Mouse (Mus musculus) spleen, postnatal 10 days (tissue): ENCODE measurements around the gene Tada2a.

ENCODE experiments used
- DNase-seq, 2 experiments: peaks; one replicate each; pipeline ENCODE4 v3.0.0; 2021 to 2022; ENCODE audit warnings: low spot score in 2 of 2

Gene Tada2a

DNA sequence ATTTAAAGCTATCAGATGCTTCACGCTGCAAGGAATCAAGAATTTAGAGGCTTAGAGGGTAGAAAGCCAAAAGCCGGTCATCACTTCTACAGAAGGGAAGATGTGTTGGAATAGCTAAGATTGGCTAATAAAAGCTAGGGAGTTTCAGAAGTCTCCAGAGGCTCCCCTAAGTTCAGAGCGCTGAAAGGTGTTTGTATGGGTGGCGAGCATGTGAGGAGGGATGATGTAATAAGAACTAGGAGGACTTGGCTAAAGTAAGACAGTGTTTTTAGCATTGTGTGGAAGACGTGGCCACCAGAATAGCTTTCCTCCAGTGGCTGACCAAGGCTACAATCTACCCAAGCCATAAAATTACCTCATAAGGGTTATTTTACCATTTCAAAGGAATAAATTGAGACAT, 15.8 kb downstream of the Tada2a start:
- no peak for DNase-seq

DNA sequence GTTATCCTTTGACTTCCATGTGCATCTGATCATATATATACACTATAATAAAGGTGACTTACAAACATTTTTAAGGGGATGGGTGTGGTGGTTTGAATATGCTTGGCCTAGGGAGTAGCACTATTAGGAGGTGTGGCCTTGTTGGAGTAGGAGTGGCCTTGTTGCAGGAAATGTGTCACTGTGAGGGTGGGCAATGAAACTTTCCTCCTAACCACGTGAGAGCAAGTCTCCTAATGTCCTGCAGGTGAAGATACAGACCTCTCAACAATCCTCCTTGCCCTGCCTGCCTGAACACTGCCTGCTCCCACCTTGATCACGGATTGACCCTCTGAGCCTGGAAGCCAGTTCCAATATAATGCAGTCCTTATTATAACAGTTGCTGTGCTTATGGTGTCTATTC, 22.3 kb downstream of the Tada2a start:
- no peak for DNase-seq

DNA sequence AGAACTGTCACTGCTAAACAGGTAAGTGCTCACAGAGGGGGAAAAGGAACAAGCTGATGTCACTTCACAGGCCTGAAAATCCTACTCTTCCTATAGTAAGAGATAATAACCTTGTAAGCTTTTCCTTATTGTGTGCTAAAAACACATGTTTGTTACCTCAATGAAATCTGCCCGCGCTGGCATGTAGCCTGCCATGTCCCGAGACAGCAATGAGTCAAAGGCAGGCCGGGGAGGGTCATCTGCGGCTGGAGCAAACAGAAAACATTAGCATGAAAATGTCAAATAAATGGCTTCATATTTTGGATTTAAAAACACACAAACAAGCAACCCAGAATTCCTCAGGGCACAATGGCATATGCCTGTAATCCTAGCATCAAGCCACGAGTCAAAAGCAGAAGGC, 25.4 kb downstream of the Tada2a start:
- no peak for DNase-seq

DNA sequence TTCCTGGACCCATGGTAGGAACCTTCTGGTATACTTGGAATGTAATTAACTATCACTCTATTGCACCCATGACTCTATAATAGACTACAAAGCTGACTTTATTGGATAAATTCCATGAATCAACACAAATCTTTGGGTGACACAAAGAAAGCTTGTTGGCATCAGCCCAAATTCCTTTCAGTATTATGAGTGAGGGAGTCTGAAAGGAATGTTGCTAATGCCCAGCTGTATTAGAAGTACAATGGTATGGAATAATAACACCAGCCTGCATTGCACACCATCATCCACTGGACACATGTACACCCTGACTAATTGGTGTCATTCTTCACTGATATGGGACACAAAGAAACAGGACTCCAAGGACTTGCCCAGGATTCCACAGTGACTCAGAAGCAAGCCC, 28.2 kb downstream of the Tada2a start:
- DNase-seq, result no peak

DNA sequence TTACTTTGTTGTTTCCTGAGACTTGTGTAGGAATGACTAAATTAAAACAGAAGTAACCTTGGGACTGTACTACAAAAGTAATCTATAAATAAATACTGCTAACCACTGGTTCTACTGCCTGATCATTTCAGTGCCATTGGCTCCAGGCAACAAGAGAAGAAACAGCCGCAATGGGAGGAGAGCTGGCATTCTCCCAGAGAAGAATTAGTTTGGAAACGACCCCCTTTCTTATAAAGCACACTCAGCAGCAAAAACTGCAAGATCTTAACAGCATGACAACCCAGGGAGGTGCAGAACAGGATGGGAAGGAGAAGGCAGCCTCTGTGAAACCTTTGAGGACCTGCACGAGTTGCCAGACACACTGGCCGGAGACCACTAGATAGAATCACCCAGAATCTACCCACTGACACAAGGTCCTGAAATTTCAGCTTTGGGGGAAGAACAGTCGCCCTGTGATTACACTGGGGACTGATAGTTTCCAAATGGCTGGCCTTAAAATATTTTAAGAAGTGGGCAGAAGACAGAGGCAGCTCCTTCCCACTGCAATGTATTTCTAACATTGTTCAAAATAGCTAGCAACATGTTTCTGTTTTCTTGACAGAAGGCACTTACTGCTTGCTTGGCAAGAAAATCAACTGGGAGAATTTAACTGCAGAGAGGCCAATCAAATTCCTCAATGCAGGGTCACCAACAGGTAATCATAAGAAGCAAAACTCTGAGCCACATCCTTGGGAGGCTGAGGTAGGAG, 32.0 kb downstream of the Tada2a start:
- DNase-seq, result no peak

DNA sequence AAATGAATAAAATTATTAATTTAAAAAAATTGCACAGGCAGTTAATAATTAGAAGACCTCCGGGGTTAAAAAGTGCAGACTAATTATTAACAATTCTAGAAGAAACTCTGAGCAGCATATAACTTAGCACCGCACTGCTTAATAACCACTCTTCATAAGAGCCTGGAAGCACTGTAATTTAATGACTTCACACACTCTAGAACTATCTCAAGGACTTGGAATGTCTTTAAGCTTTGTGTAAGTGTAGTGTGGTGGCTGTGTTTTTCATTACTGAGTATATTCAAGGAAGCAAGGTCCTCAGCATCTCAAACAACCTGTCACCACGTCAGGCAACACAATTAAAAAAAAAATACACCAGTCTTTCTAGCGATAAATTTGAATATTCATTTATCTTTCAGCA, 34.3 kb downstream of the Tada2a start:
- DNase-seq, result no peak

DNA sequence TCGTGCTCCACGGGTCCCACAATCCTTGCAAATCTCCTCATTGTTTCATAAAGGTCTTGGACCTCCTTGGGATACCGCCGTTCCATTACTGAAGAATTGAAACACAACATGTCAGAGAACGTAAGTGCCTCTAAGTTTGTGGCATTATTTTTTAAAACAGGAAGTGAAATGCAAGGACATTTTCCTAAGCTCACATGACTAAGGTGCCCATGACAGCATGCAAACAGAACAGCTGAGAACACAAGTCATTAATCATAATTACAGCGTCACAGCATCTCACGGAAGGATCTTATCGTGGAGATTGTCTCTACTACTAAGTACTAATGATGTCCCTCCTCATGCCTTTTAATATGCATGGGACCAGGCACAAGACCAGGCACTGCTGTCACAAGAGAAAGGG, 38.8 kb downstream of the Tada2a start:
- no peak for DNase-seq

DNA sequence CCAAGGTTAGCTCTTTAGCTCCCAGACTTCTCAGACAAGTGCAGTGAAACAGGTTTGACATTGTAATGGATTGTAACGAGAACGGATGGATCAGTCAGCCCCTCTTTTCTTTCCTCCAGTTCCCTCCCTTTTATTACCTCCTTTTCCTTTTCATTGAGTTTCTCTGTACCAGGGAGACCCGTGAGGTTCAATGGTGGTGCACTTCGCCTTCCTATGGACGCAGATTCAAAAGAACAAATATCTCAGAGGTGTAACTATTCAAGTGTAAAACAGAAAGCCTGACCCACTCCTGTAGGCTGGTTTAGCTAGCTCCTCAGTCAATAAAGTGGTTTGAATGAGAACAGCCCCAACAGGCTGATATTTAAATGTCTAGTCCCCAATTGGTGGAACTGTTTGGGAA, 47.5 kb downstream of the Tada2a start:
- no peak for DNase-seq

DNA sequence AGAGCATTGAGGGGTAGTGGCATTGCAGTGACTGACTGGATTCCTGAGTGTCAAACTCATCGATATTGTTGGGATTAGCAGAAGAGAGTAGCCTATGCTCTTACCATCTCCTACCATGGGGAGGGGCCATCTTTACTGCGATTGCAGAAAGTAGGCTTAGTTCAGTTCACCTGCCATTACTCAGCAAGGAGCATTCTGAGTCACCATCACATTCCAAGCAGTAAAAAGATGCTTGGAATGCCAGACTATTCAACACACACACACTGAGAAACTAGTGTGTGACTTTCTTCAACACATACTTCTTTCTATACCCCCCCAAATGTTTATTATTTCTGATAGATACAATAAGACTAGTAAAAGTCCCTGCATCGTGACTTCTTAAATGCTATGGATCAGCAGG, 49.1 kb downstream of the Tada2a start:
- DNase-seq, result no peak

DNA sequence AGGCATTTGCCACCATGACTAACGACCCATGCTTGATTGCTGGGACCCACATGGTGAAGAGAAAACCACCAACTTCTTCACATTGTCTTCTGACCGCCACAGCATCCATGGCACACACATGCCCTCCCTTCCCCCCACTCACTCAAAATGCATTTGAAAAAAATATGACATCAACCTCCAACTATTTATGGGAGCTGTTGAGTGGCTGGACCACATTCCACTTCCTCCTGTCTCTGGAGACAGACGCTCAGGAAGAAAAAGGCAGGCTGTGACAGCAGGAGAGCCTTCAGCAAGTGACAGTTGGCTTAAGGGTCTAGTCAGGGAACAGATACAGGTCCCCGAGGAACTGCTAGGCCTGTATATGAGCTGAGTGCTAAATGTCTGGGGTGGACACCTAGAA, 49.5 kb downstream of the Tada2a start:
- DNase-seq, result no peak

DNA sequence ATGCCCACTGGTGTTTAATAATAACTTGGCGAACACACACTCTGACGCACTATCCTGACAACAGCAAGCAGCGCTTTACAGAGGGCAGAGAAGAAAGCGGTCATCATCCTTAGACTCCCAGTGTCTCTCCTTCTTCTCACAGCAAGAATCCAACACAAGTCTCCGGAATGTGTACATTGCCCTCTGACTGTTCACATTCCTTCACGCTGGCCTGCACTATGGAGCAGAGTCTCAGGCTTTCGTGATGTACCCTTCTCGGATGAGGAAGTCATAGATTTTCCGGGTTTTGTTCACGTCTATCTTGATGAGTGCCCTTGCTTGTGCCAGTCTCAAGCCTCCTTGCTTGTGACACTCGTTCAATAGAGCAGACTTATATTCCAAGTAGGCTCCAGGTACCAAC, 50.0 kb downstream of the Tada2a start:
- DNase-seq, result no peak

DNA sequence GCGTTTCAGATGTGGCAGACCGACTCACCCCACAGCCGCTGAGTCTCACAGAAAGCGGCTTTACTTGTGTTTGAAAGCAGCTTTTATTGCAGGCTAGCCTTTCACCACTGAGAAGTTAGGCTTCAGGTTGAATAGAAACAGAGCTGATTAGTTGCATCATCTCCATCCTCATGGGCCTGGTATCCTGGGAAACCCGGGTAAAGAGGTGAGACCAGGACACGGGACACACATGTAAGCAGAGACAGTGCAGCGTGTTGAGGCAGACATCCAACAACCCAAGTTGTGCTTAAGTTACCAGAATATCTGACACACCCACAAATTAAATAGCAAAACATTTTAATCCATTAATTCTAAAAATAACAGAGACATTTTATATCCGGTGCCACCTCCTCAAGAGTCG, 50.8 kb downstream of the Tada2a start:
- DNase-seq, result no peak

DNA sequence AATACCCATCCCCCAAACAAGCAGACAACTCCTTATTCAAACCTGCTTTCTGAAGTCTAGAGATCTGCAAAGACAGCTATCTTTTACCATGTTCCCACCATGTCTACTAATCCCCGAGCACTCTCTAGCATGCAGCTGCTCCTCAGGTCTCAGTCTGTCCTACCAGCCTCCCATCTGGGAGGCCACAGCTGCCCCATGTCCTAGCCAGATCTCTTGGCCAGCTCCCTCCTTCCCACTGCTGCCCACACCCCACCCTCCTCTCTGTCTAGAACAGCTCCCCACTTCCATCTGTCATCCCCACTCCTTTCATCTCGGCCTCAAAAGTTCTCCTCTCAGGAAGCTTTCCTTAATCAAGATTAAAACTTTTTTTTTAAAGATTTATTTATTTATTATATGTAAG, 52.4 kb downstream of the Tada2a start:
- DNase-seq, result no peak

DNA sequence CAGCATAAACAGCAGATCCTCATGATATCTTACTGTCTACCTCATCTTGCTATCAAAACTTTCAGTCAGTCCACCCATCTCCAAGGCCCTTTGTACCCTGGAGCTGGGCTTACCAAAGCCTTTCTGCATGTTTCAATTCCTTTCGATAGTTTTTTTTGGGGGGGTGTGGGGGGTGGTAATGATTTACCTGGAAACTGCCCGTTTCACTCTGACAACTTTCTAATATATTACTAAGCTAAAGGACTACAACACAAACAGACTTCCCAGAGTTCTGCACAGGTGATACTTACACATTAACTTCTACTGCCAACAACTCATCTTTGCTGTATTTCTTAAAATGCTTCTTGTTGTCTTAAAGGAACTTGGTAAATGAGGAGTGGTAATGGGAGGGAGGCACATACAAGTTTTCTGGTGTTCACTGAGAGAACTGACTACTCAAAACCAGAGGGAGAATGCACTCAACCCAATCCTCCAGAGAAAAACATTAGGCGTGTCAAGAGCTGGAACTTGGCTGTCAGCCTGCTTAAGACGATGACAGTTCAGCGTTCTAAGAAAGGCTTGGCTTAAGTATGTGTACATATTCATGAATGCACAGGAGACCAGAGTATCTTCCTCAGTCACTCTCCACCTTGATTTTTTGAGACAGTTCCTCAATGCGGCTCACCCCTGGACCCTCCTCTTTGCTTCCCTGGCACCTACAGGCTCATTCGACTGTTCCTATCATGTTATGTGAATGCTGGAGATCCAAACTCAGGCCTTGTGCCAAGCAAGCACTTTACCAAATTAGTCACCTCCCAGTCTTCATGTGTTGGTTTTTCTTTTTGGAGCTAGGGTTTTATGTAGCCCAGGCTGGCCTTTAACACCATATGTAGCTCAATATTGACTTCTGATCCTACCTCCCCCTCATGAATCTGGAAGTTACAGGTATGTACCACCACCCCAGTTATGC, 55.3 kb downstream of the Tada2a start:
- no peak for DNase-seq

DNA sequence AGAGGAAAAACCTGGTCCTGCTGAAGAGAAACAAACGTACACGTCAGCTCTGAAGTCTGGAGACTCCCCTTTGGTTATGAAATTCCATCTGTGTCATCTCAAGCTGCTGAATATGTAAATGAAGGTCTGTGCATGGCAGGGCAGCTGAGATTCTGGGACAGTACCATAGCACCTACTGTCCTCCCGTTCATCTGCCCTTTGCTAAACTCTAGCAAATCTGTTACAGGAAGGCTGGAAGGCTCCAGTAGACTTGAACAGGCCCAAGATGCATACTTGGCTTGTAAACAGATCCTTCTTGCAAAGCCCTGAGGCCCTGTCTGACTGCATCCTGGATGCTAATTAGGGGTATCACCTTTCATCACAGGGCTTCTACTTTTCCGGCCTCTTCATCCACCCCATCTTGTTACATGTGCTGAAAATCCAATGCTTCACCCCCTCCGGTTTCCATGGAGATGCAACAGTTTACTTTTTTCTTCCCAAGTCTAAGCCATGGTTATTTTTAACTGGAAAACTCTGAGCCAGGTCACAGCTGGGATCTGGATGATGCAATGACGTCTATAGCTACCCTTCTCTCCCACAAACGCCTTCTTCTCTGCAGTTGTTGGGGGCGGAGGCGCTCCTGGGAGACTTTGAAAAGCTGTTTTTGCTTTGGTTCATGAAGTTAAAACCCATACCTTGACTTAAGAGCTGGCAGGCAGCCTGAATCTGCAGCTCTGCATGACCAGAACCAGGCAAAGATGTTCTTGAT, 56.3 kb downstream of the Tada2a start:
- no peak for DNase-seq

DNA sequence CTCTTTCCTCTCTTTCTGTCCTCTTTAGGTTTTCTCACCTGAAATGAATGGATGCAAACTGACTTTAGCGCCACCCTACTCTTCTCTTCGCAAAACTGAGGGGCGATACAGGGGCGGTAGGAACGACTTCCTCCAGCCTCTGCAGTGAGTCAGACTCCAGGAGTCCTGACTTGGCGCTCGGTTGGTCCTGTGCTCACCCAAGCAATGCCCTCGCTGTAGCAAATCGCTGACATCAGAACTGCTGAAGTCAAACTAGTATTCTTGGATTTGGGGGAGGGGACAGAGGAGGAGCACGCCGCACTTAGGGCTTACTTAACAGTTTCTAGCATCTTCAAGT, 60.4 kb downstream of the Tada2a start, which contains the start of gene Dusp14:
Dusp14 (minus strand) TSS at position 228 of the 337 bp plus-strand sequence.
- DNase-seq, result no peak

DNA sequence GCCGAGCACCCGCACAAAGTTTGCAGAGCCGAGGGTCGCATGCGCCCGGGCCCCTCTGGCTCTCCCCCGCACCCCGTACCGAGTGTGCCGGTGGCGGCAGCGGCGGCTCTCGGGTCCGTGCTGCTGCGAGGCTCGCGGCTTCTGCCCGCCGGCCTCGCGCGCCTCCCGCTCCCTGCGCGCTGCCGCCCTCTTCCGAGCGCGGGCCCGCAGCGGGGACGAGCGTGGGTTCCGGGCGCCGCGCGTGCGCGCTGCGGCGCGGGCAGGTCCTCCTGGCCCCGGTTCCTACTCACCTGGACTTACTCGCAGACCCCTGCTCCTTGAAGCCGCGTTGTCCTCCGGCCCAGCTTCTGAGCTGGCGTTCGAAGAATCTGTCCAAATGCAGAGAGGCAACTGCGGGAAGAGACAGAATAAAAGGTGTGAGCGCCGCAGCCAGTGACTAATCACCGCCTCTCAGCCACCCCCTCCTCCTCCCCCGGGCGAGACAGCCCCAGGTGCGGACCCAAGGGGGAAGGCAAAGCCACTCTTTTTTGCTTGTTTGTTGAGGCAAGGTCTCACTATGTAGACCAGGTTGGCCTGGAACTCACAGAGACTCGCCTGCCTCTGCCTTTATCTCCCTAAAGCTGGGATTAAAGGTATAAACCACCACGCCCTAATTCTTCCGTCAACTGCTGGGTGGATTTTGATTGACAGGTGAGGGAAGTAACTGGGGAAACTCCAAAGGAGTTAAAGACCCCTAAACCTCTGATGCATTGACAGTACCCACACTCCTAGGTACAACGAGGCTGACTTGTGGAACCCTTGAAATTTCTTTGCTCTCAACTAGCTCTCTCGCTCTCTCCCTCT, 61.0 kb downstream of the Tada2a start:
- peak; percentile 10 to 38 for DNase-seq

DNA sequence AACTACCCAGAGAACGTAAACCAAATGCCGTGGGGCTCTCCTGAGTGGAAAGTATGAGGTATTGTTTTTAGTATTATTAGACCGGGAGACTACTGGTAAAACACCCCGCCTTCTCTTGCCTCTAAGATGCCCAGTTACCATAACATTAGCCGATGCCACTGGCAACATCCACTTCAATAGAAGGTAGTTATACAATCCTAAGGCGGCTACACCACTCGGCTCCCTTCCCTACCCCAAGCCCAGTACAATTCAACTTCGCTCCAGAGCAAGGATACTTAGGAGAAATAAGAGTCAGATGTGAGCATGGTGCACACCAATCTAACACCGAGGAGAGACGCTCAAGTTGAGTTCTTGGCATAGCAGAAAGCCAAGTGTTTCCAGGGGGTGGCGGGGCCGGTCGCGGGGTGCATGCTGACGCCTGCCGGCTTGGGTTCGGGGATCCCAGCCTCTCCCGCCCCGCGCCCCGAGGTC, 61.6 kb downstream of the Tada2a start:
- peak in 1 of 2 experiments; percentile 23 for DNase-seq

DNA sequence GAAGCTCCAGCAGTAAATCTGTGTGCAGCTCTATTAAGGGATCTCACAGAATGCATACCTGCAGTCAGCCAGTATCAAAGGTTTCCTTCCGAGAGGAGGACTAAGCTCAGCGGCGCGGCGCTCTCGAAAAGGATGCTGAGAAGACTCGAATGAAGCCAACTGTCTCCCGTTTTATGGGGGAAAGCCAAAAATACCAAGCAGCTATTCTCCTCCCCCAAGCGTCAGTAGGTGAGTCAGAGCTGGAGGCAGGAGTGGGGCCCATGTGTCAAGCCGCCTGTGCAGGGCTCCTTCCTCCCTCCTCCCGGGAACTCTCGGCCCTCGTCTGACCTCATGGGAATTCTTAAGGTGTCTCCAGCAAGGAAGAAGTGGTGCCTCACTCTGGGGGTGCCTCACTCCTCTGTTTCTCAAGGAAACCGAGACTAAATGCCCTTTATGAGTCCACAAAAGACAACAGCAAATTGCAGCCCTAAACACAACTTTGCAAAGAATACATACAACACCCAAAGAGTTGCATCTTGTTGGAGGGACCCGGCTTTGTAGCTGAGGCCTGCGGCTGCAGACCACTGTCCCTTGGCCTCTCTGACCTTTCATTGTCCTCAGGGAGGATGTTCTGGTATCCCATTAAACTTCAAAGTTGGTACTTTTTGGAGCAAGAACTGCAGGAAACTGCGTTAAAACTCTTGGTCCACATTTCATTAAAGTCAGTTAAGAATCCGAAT, 62.3 kb downstream of the Tada2a start:
- no peak for DNase-seq

DNA sequence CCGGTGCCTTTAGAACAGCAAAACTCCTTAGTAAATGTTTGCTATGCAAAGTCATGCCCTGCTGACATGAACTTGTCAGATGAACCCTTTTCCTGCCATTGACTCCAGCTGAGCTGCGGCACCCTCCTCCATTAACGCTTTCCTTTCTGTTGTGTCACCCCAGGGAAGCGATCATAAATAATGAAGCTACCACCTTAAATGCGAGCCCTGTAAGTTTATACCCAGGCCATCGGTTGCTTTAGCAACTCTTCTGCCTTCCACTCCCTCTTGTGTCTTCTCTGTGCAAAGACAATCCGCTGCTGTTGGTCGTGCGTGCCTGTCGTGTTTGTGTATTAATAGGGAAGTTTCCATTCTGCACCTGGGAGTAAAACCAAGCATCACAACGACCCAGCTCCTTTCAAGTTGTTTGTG, 63.3 kb downstream of the Tada2a start:
- DNase-seq, result no peak
